Mouse (Mus musculus) forebrain, embryonic 11.5 days (tissue): Measurements from ENCODE around the gene Espl1. TPM values are rescaled to one million over a fixed set of nuclear protein-coding genes. Genes with fewer than 3 reads are reported as not detected.

Experiments
- ATAC-seq: fragments of 200-750 bp; cut with Nextera tagmentation; replicated peaks from 2 replicates; pipeline ENCODE4 v1.8.0; 2017; ENCODE audit warnings: moderate TSS enrichment; ENCODE audit not compliant: low FRiP score
- DNase-seq: peaks from one replicate; pipeline ENCODE4 v3.0.0-alpha.2; 2017; ENCODE audit warnings: low spot score
- H3K27ac ChIP-seq: fragments of 300-500 bp; sonication (generic); 2 replicates; pipeline ENCODE4 v1.5.1; 2014; ENCODE audit warnings: low read depth, low read length
- H3K27me3 ChIP-seq: fragments of 300-500 bp; sonication (generic); 2 replicates; pipeline ENCODE4 v1.6.1; 2014; ENCODE audit warnings: mild to moderate bottlenecking, low read length, mixed read lengths; ENCODE audit not compliant: control insufficient read depth, insufficient read depth
- H3K36me3 ChIP-seq: fragments of 300-500 bp; sonication (generic); 2 replicates; pipeline ENCODE4 v1.6.1; 2014; ENCODE audit warnings: mild to moderate bottlenecking, low read length, moderate library complexity, mixed read lengths; ENCODE audit not compliant: control insufficient read depth, insufficient read depth
- H3K4me1 ChIP-seq: fragments of 300-500 bp; sonication (generic); replicated peaks from 2 replicates; pipeline ENCODE4 v1.6.1; 2014; ENCODE audit warnings: low read length, mixed read lengths; ENCODE audit not compliant: control insufficient read depth, insufficient read depth
- H3K4me2 ChIP-seq: fragments of 300-500 bp; sonication (generic); 2 replicates; pipeline ENCODE4 v1.6.1; 2014; ENCODE audit warnings: low read depth, mild to moderate bottlenecking, low read length, moderate library complexity, mixed read lengths; ENCODE audit not compliant: severe bottlenecking
- H3K4me3 ChIP-seq: fragments of 300-500 bp; sonication (generic); 2 replicates; pipeline ENCODE4 v1.5.1; 2014; ENCODE audit warnings: low read depth, low read length
- H3K9ac ChIP-seq: fragments of 300-500 bp; sonication (generic); 2 replicates; pipeline ENCODE4 v1.6.1; 2014; ENCODE audit warnings: low read length
- H3K9me3 ChIP-seq: fragments of 300-500 bp; sonication (generic); 2 replicates; pipeline ENCODE4 v1.6.1; 2016; ENCODE audit warnings: low read length, mixed read lengths; ENCODE audit not compliant: control insufficient read depth
- WGBS: fragments of 180-500 bp; shearing (Covaris S2); extraction: QIAGEN DNeasy Blood & Tissue Kit; methylation state at CpG from one replicate; pipeline ENCODE4 v1.1.7; 2014; 5-methylcytosine and 5-hydroxymethylcytosine counted together
- polyA plus RNA-seq: library from polyadenylated mRNA; unstranded; fragments of >200 nt; fragmentation: Nextera tagmentation; extraction: Ambion mirVana; gene quantifications from 2 replicates; pipeline ENCODE4 v1.2.1, GENCODE M21; 2014

Espl1 gene
- polyA plus RNA-seq, 1 experiment from 2014 or later, result 58.3 TPM

- H3K9me3 ChIP-seq, result no peaks in the 10 kb centered on the region
- 48% methylated on average over 14 of the region's 14 CpGs for WGBS
- H3K27me3 ChIP-seq, result peaks cover 27% of the 10 kb centered on the region
- H3K27ac ChIP-seq, result no peak overlapping the region
- peak overlapping the region; percentile 3; the same call in 1 of the 2 replicates for H3K4me2 ChIP-seq
- no peak for DNase-seq
- H3K4me1 ChIP-seq, result peaks cover 16% of the 10 kb centered on the region
- H3K9ac ChIP-seq, result no peak overlapping the region
- no peaks in the 10 kb centered on the region for H3K36me3 ChIP-seq
- ATAC-seq, result no peak
- no peak overlapping the region for H3K4me3 ChIP-seq
These were observed 40.4 kb upstream of the Espl1 start for GRCm38 (mm10) chr15:102255547-102256255.

- 8% methylated on average over 22 of the region's 22 CpGs for WGBS
These were observed 39.5 kb upstream of the Espl1 start for GRCm38 (mm10) chr15:102256431-102257201.

GRCm38 (mm10) chr15:102257202-102258075, 38.6 kb upstream of the Espl1 start, which contains the start of gene Rarg:
TSS of gene Rarg (minus strand) at chr15:102257517.
- H3K9me3 ChIP-seq, result no peaks in the 10 kb centered on the region
- H3K4me1 ChIP-seq, result peaks cover 16% of the 10 kb centered on the region
- no peaks in the 10 kb centered on the region for H3K36me3 ChIP-seq
- DNase-seq (peak; percentile 70), ATAC-seq (peak; percentile 62)
- H3K9ac ChIP-seq, result peak within 1 kb of the TSS; percentile 58
- H3K27ac ChIP-seq, result no peak within 1 kb of the TSS
- peak within 1 kb of the TSS; percentile 48 for H3K4me3 ChIP-seq
- peaks cover 27% of the 10 kb centered on the region for H3K27me3 ChIP-seq
- WGBS, result 1% methylated on average over 43 of the region's 46 CpGs
- H3K4me2 ChIP-seq, result peak within 1 kb of the TSS; percentile 97

More at GRCm38 (mm10) chr15:102256431-102257201, 39.5 kb upstream of the Espl1 start:
- Histone ChIP-seq H3K27me3 (peaks cover 27% of the 10 kb centered on the region), H3K9ac (peak overlapping the region; percentile 58), H3K4me3 (peak overlapping the region; percentile 48), H3K4me2 (peak overlapping the region; percentile 97), H3K9me3 (no peaks in the 10 kb centered on the region), H3K4me1 (peaks cover 16% of the 10 kb centered on the region), H3K27ac (no peak overlapping the region), H3K36me3 (no peaks in the 10 kb centered on the region)
- DNase-seq (no peak), ATAC-seq (no peak)

- H3K36me3 ChIP-seq, result no peaks in the 10 kb centered on the region
- ATAC-seq (no peak), DNase-seq (no peak)
- WGBS, result 3% methylated on average over 12 of the region's 12 CpGs
- H3K4me1 ChIP-seq, result peaks cover 16% of the 10 kb centered on the region
- H3K9ac ChIP-seq, result peak overlapping the region; percentile 58; the same call in 1 of the 2 replicates
- no peaks in the 10 kb centered on the region for H3K9me3 ChIP-seq
- H3K4me3 ChIP-seq, result no peak overlapping the region
- H3K4me2 ChIP-seq, result peak overlapping the region; percentile 97
- peaks cover 27% of the 10 kb centered on the region for H3K27me3 ChIP-seq
- H3K27ac ChIP-seq, result no peak overlapping the region
These were observed 38.0 kb upstream of the Espl1 start for GRCm38 (mm10) chr15:102258076-102258470.

GRCm38 (mm10) chr15:102258581-102259253, 37.3 kb upstream of the Espl1 start:
- no peaks in the 10 kb centered on the region for H3K9me3 ChIP-seq
- peaks cover 16% of the 10 kb centered on the region for H3K4me1 ChIP-seq
- no peak overlapping the region for H3K4me3 ChIP-seq
- no peak overlapping the region for H3K27ac ChIP-seq
- WGBS, result 8% methylated on average over 11 of the region's 11 CpGs
- peaks cover 27% of the 10 kb centered on the region for H3K27me3 ChIP-seq
- no peaks in the 10 kb centered on the region for H3K36me3 ChIP-seq
- no peak overlapping the region for H3K9ac ChIP-seq
- ATAC-seq, result no peak
- DNase-seq, result no peak
- H3K4me2 ChIP-seq, result peak overlapping the region; percentile 5

GRCm38 (mm10) chr15:102262582-102262981, 33.5 kb upstream of the Espl1 start:
- no peak overlapping the region for H3K4me2 ChIP-seq
- no peak overlapping the region for H3K27ac ChIP-seq
- no peaks in the 10 kb centered on the region for H3K36me3 ChIP-seq
- ATAC-seq (no peak), DNase-seq (no peak)
- 59% methylated on average over 7 of the region's 7 CpGs for WGBS
- H3K4me1 ChIP-seq, result peaks cover 12% of the 10 kb centered on the region
- no peaks in the 10 kb centered on the region for H3K9me3 ChIP-seq
- peaks cover 12% of the 10 kb centered on the region for H3K27me3 ChIP-seq
- H3K9ac ChIP-seq, result no peak overlapping the region
- no peak overlapping the region for H3K4me3 ChIP-seq

DNA sequence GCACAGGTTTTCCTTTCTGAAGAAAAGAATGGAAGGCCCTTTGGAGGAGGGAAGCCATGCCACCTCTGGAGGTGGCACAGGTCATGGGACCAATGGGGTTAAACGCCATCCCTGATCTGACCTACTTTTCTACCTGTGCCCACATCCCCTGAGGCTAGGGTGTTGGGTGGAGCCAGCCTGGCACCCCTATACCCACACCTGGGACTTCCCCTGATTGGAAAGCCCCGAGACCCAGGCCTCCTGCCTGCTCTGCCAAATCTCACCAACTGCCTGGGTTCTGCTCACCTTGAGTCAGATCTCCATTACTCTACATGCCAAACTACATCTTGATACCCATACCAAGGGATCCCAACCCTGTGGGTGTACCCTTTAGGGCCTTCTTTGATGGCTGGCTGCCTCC, 33.0 kb upstream of the Espl1 start:
- WGBS, result 77% methylated on average over 2 of the region's 2 CpGs
- H3K27ac ChIP-seq, result no peak overlapping the region
- H3K4me2 ChIP-seq, result no peak overlapping the region
- H3K9me3 ChIP-seq, result no peaks in the 10 kb centered on the region
- no peak for ATAC-seq
- peaks cover 8% of the 10 kb centered on the region; the same call in 1 of the 2 replicates for H3K4me1 ChIP-seq
- no peaks in the 10 kb centered on the region for H3K36me3 ChIP-seq
- H3K4me3 ChIP-seq, result no peak overlapping the region
- H3K27me3 ChIP-seq, result peaks cover 9% of the 10 kb centered on the region
- no peak for DNase-seq
- H3K9ac ChIP-seq, result no peak overlapping the region

GRCm38 (mm10) chr15:102265548-102265947, 30.5 kb upstream of the Espl1 start:
- peaks cover 2% of the 10 kb centered on the region; the same call in 1 of the 2 replicates for H3K27me3 ChIP-seq
- no peaks in the 10 kb centered on the region for H3K4me1 ChIP-seq
- no peaks in the 10 kb centered on the region for H3K36me3 ChIP-seq
- DNase-seq (no peak), ATAC-seq (no peak)
- H3K9me3 ChIP-seq, result no peaks in the 10 kb centered on the region
- no peak overlapping the region for H3K27ac ChIP-seq
- H3K9ac ChIP-seq, result no peak overlapping the region
- 91% methylated on average over 5 of the region's 5 CpGs for WGBS
- no peak overlapping the region for H3K4me3 ChIP-seq
- H3K4me2 ChIP-seq, result no peak overlapping the region
